Mouse (Mus musculus) myocyte (in vitro differentiated cells): ENCODE data around the gene Mael.

Experiments used
- E2F4 ChIP-seq: IDR thresholded peaks from one replicate; pipeline ENCODE4 v1.6.1; 2011; ENCODE audit warnings: mild to moderate bottlenecking, control low read depth, moderate library complexity; ENCODE audit not compliant: insufficient read depth
- MAX ChIP-seq: IDR thresholded peaks from one replicate; pipeline ENCODE4 v1.6.1; 2011; ENCODE audit warnings: low read depth, mild to moderate bottlenecking, control low read depth
- MYOG ChIP-seq, 3 experiments: IDR thresholded peaks; one replicate each; pipeline ENCODE4 v1.6.1; 2011; ENCODE audit warnings: control low read depth in 2 of 3, low read depth in 2 of 3, mild to moderate bottlenecking in 2 of 3; ENCODE audit not compliant: insufficient read length in 2 of 3, control insufficient read depth in 1 of 3, insufficient read depth in 1 of 3
- POLR2A ChIP-seq: IDR thresholded peaks from one replicate; pipeline ENCODE4 v1.6.1; 2011; ENCODE audit warnings: low read depth, mild to moderate bottlenecking, control low read depth, moderate library complexity; ENCODE audit not compliant: insufficient read length
- POLR2AphosphoS2 ChIP-seq: IDR thresholded peaks from one replicate; pipeline ENCODE4 v1.6.1; 2011; ENCODE audit warnings: low read depth, control low read depth; ENCODE audit not compliant: insufficient read length
- REST ChIP-seq: IDR thresholded peaks from one replicate; pipeline ENCODE4 v1.6.1; 2011; ENCODE audit warnings: mild to moderate bottlenecking, control low read depth, moderate library complexity; ENCODE audit not compliant: insufficient read depth, insufficient read length
- TCF12 ChIP-seq: IDR thresholded peaks from one replicate; pipeline ENCODE4 v1.6.1; 2011; ENCODE audit warnings: mild to moderate bottlenecking, control low read depth; ENCODE audit not compliant: poor library complexity, insufficient read depth, severe bottlenecking
- TCF3 ChIP-seq: IDR thresholded peaks from one replicate; pipeline ENCODE4 v1.6.1; 2011; ENCODE audit warnings: low read depth, control low read depth; ENCODE audit not compliant: insufficient read length
- USF1 ChIP-seq: IDR thresholded peaks from one replicate; pipeline ENCODE4 v1.6.1; 2011; ENCODE audit warnings: low read depth, mild to moderate bottlenecking, control low read depth, moderate library complexity

DNA sequence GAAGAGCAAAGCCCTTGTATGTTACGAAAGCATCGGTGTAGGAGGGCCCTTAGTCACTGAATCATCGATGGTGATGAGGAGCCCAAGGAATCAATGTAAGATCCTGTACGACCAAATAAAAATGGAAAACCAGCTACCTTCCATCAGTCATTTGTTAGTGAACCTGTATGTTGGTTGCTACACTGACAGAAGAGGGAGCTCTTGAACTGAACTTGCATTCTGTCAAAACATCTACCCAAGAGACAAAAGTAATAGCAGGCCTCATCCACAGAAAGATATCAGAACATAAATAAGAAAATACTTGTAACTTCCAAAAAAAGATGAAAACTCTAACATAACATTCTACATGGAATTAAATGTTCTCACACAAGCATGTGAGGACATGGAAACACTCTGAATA, 24.4 kb downstream of the Mael start:
- TF ChIP-seq POLR2A, result no peak
- no peak for TF ChIP-seq MAX
- TF ChIP-seq TCF12, result no peak
- TF ChIP-seq POLR2AphosphoS2, result no peak
- TF ChIP-seq E2F4, result no peak
- TF ChIP-seq REST, result no peak
- no peak for TF ChIP-seq TCF3
- no peak for TF ChIP-seq USF1
- TF ChIP-seq MYOG (IDR thresholded peaks at IDR 0.05; ENCODE audit: control insufficient read depth in 1 of 3, insufficient read depth in 1 of 3, insufficient read length in 2 of 3, low read depth in 2 of 3), result no peak
